Mouse (Mus musculus) monocyte, adult 2 months (primary cell): ENCODE measurements at regions not wholly inside any gene's neighbourhood (a gene's known extent, or its start where the extent isn't known, plus 50 kb on each side); places are given as distances from the start of the nearest gene placed in this dataset.
"Not testable (repeated sequence)": the region's sequence is repeated elsewhere in the genome, so short reads cannot be mapped to it uniquely, and the experiment has no call there.

ENCODE experiments used
- DNase-seq, 2 experiments: peaks; one replicate each; pipeline ENCODE4 v3.0.0; 2022; ENCODE audit warnings: low spot score in 2 of 2, low read depth in 1 of 2

DNA sequence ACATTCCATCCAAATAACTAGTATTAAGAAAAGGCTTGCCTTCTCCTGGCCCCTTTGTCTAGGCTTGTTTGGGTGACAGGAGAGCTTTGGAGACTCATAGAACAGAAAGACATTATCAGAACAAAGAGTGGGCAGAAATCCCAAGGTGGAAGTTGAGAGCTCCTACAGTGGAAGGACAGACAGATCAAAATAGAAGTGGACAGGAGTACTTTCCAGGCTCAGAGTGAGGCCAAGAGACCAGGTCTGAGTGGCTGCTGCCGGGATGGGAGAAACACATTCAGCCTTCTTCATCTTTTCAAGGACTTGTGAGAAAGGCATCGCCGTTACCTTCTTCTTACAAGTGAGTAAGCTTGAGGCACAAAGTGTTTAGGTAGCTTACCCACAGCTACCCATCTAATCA is 197.5 kb downstream of the Fam43a start:
- no peak for DNase-seq

DNA sequence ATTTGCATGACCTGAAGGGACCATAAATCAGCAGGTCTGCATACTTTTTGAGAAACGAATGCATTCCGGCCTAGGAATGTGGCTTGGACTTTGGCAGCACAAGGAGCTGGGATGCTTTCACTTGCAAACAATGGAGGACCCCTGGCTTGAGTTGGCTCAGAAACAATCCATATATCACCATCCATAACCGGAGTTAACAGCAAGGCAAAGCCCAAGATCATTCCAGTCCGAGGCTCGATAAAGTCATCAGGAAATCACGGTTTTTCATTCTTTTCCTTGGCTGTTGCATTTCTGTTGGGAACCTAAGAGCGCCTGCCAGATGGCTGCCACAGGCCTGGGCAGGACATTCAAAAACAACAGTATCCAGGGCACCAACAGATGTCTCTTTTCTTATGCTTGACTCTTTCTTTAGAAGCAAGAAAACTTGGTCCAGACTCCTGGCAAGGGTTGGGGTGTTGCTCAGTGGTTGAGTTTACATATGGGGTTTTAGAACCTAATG is 198.5 kb downstream of the Fam43a start:
- DNase-seq, result no peak

DNA sequence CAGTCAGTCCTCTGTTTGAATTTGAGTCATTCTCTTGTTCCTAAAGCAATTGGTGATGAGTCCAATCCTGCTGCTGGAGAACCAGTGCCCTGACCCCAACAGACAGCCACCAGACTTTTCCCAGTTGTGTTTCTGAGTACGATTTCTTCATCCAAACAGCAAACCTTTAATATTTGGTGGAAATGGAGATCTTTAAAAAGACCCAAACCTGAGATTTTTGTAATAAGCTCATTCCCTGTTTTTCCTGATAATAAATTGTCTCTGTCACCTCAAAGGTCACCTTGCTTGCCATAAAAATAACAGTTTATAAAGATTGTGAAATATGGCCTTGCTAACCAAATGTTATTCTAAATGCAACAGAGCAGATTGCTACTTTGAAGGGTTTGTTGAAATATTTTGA is 199.0 kb downstream of the Fam43a start:
- DNase-seq, result no peak

DNA sequence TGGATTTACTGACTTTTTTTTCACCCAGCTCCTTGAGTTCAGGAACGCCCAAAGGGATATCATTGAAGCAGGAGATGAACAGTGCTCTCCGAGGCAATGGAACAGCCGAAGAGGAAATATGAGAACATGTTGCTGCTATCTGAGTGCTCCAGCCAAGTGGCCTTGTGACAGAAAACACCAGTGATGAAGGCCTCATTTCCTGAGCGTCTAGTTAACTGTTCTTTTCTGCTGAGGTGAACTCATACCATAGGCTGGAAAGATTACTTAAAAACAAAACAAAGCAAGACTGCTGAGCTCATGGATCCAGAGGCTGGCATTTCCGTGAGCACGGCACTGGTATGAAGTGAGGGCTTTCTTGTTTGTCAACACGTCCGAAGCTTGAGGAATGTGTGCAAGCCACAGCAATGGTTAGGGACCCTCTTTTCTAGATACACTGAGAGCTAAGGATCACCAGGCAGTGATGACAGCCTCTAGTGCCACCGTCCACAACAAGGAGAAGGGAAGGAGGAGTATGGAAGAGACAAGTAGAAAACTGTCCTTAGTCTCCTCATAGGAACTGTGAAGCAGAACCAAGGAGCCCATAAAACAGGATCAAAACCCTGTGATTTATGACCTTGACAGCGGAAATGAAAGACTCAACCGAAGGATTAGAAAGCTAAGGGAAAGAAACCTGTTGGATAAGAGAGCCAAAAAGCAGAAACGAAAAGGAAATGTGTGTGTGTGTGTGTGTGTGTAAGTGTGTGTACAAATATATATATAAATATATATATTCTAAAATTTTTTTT is 200.4 kb downstream of the Fam43a start:
- DNase-seq, result no peak

DNA sequence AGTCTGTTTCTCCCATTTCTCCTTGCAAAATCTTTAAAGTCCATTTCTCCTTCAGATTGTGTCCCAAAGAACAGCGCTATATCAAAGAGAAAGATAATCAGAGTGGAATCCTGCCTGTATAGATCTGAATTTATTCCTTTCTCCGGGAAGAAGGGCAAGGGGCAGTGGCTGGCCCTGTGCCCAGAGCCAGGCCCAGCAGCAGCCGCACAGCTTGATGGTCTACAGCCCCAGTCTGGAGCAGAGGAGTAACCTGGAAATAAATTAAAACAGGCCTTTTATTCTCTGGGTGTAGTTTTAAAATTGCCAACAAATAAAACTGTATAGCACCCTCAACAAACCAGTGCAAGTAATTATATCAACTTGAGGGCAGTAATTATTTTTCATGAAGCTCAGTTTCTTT is 204.5 kb downstream of the Fam43a start:
- DNase-seq, result no peak

DNA sequence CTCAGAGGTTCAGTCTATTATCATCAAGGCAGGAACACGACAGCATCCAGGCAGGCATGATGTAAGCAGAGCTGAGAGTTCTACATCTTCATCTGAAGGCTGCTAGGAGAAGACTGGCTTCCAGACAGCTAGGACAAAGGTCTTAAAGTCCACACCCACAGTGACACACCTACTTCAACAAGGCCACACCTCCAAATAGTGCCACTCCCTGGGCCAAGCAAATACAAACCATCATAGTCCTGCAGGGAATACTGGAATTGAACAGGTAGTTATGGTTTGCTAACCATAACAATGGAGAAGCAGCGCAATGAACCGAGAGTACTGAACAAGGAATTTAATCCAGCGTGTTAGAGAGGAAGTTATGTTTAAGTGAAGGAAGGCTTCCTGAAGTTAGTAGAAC is 206.7 kb downstream of the Fam43a start:
- not testable (repeated sequence) for DNase-seq

DNA sequence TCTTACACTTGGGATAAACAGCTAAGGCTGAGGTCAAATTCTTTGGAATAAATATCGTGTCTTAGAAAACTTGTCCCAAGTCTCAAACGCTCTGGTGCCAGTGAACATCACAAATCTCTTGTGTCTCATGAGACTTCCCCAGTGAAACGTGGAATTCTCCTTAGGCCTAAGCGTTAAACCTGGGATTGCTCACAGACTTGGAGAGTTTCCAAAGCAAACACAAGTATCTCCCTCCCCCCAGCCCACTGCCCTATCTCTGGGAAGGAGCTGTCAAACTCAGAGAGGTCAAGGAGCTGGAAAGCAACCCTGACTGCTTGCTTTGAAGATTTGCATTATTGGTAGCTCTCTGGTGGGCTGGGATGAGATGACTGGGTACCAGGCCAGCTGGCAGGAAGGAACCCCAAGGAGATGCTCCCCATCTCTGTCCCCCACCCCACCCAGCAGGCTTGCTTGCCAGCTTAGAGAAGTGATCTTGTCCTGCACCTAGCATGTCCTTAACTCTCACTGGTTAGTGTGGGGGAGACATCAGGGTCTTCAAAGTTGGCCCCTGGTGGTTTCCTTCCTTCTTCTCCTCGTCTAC is 219.1 kb downstream of the Fam43a start:
- DNase-seq, result no peak

DNA sequence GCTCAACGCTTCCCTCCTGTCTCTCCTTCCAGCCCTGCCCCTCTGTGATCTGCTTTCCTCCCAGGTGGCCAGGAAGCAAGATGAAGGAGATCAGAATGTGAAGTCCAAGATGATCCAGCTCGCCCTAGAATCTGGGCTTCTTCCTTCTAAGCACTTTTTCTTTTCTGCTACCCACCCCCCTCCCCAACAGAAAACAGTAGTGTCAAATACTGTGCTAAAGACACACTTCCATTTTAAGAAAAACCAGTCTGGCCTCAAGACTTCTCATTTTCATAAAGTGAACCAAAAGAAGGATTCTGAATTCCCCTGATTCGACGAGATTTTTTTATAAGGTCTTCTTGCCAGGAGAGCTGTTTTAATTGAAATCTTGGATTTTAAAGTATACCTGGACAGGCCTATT is 219.8 kb downstream of the Fam43a start:
- no peak for DNase-seq

DNA sequence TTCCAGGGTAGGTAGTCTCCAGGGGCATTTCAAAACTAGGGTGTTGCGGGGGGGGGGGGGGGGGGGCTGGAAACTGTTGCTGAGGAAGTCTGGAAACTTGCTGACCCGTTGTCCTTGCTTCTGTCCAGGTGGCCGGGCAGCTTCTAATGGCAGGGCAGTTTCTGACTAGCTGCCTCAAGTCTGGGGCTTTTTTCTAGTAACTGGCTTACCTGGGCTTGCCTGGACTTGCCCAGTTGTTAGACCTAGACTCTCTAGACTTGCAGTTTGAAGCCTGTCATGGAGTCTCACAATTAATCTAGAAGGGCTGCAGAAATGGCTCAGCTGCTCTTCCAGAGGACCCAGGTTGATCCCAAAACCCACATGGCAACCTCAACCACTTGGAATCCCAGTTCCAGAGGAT is 220.7 kb downstream of the Fam43a start:
- DNase-seq, result no peak

DNA sequence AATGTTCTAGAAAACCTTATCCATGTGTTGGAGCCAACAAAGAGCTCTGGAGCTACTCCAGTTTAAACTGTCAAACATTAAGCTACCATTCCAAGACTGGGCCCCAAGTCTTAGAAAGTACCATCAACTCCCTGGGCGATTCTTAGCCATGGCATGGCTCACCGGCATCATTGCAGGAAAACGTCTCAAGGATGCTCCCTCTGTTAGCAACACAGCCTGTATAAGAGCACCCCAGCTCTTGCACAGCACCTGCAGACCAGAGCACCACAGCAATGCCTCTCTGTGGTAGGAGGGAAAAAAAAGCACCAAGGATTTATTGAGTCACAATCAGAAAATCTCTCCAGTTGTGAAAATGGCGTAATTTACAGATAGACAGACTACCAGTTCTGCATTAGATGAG is 221.2 kb downstream of the Fam43a start:
- DNase-seq, result no peak

DNA sequence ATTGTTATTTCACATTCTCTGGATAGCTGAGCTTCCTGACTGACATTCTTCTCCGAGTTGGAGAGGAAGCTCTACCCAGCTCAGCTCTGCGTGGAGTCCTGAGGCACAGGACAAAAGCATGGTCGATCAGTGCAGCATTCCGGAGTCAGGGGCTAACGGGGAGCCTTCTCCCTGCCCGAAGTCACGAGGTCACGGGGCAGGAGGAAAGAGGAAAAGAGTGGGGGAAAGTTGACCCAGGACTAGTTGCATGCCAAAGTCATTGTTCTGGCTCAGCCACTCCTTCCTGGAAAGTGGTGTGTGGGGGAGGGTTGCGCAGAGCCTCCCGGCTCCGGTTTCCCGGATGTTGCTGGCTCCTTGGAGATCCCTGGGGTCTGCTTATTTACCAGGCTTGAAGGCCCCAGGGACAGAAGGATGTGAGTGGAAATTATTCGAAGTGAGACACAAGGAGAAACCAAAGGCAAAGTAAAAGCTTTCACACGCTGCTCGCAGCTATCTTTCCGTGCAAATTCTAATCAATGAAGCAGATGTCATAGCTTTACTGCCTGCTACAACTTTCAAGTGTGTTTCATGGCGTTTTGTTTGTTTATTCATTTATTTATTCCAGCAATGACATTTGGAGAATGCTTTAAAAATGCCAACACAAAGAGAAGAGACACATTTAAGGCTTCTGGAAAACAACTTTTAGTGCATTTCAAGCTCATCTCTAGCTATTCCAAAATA is 221.8 kb downstream of the Fam43a start:
- DNase-seq, result no peak

DNA sequence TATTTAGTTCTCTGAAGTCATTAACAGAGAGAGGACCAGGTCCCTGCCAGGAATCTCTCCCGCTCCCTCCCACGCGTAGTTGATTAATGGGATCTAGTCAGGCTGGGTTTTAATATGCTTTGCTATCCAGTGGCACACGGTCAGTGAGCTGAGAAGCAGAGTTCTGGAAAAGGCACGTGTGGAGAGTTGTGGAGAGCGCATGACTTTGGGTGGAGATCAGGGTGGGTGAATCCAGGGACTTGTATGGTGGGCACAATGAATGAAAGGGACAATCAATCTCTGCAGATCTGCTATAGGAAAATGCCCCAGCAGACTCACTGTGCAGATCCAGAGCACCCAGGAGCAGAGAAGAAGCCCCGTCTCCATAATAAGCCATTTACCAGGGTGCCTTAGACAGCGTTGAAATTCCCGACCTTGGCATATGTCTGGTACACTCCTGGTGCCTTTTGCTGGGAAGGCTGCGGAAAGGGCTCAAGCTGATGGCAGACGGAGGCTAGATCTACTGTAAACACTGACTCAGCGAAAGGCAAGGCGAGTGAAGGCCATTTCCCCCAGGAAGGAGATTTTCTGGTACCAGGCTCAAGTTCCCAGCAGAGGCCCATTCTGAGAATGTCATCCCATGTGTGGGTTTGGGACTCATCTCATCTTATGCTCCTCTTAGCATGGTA is 222.5 kb downstream of the Fam43a start:
- no peak for DNase-seq

DNA sequence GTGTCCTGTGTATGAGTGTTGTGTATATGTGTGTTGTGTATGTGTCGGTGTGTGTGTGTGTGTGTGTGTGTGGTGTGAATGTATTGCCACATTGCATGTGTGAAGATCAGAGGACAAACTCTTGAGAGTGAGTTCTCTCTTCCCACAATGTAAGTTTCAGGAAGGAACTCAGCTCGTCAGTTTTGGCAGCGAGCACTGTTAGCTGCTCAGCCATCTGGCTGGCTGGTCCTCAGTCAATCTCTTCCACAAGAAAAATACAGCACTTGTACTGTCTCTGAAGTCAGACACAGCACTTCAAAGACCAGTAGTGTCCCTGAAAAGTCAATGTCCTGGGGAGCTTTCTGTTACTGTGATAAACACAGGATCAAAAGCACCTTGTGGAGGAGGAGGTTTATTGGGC is 226.6 kb downstream of the Fam43a start:
- DNase-seq, result no peak

DNA sequence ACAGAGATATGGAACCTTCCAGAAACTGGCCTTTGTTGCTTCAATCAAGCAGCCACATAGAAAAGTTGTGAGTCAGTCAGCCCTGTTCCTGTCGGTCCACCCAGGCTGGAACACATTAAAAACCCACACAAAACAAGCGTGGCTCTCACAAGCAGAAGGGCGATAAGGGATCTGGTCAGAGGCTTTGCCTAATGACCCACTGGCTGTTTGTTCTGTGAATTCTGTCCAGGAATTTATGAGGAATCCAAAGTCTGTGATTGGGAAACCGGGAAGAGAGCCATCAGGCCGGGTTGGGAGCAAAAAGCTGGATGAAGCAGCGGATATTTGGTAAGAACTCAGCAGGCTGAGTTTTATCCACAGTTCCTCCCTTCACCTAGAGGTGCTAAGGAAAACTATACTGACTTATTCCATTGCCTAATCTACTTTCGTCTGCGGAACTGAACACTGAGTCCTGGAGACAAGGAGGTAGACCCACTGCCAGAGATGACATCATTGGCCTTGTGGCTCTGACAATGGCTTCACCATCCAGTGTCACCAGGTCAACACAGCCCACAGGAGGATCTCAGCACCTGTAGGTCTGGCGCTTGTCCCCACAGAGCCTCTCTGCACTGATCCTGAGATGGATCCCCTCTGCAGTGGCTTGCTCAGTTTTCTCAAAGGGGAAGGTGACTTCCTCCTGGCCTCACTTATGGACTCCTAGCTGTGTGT is 228.5 kb downstream of the Fam43a start:
- no peak for DNase-seq

DNA sequence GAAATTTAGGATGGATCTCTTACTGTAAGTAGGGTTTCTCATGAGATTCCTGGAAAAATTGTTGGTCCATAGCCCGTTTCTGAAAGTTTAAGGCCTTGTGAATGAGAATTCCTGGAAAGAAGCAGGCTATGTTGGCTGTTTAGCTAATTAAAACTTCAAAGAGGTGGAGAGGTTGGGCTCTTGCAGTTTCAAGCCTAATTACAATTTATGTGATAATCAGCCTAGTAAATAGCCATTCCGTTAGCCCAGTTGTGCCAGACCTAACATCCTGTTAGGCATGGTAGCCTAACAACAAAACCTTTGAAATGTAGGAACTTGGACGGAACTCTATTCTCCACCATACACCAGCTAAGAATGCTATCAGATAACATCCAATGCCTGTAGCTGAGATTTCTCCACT is 235.0 kb downstream of the Fam43a start:
- DNase-seq, result no peak

DNA sequence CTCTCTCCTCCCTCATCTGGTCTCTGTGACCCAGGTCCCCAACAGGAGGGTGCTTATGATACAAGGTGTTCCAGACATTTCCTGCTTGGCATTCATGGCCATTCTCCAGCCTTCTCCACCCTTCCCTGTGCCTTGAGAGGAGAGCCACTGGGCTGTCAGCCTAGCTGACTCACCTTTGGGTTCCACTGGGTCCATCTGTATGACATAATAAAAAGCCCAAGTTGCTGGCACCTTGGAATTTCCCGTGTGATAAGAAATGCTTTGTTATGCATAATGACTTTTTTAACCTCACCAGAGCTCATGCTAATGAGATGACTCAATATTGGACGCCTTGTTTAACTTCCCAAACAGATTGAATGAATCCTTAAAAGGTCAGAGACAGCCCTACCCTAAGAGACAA is 236.2 kb downstream of the Fam43a start:
- DNase-seq, result no peak

DNA sequence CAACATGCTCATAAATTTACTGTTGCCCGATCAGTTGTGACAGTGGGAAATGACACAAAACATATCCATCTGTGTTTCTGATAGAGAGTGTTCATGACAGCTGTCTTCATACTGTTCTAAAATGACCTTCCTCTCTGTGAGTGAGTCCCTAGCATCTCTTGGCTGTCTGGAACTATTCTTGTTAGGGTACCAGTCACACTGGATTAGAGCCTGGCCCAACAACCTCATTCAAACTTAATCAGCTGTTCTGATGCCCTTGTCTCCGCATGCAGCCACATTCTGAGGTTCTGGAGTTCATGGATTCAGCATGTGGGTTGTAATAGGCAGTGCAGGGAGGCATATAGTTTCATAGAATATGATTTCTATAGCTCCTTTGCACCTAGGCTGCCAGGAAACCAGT is 238.4 kb downstream of the Xxylt1 start:
- no peak for DNase-seq

DNA sequence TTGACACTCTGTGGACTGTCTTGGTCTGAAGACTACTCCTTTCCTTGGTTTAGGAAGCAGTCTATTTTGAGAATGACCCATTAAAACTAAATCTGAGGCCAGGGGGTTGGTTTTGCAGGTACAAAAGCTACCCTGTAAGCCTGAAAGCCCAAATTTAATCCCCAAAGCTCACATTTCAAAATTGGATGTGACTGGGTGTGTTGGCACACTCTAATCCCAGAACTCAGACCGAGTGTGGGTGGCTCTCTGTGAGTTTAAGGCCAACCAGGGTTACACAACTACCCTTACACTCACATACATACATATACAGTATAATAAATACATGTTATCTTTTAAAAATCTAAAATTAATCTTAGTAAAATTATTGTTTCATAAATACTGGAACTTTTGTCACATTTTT is 228.6 kb downstream of the Xxylt1 start:
- DNase-seq, result no peak

DNA sequence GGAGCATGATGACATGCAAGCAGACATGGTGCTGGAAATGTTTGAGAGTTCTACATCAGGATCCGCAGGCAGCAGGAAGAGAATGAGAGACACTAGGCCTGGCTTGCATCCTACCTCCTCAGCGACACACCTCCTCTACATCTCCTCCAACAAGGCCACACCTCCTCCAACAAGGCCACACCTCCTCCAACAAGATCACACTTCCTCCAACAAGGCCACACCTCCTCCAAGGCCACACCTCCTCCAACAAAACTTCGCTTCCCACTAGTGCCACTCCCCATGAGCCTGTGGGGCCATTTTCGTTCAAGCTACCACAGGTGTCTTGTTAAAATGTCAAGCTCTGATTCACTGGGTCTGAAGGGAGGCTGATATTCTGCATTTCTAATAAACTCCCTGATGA is 226.5 kb downstream of the Xxylt1 start:
- no peak for DNase-seq

DNA sequence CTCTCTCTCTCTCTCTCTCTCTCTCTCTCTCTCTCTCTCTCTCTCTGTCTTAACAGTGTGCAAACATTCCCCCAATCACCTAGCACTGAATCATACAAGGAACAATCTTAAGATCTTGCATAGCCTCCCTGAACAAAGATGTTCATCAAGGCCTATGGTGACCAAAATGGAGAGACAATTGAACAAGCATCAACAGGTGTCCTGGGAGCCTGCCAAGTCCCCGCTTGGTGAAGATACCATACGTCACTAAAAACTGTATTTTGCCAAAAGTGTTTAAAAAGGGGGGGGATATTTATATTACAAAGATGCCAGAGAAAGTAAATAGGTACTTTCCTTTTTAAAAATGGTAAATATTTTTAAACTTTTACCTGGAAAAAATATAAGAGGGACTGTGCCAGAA is 223.6 kb downstream of the Xxylt1 start:
- DNase-seq, result no peak
